Mouse (Mus musculus): ENCODE measurements at regions not wholly inside any gene's neighbourhood (a gene's known extent, or its start where the extent isn't known, plus 50 kb on each side); places are given as distances from the start of the nearest gene placed in this dataset.

DNA sequence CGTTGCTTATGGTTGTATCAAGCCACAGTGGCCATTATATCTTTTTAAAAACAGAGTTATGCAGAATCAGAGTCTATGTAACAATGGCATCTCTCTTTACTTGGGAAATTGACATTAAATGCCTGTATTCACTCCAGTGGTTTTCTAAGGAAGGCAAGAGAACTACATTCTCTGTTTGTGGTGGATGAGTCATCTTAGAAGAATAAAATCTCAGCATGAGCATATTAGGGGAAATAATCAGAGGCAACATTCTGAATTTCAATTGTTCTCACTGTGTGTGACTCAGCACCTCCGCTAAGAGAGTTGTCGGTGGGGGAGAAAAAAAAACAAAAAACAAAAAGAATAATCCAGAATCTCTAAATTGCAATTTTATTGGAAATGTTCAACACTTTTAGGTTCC, 529.0 kb downstream of the Defb40 start:
- TF ChIP-seq CTCF (IDR thresholded peaks at IDR 0.05; ENCODE audit: low read depth, low read length), result no peak
- TF ChIP-seq EP300 (IDR thresholded peaks at IDR 0.05; ENCODE audit: insufficient read depth, low read depth, low read length), result no peak
- no peak for TF ChIP-seq POLR2A (IDR thresholded peaks at IDR 0.05; ENCODE audit: insufficient read depth, low read length)
